Mouse (Mus musculus) NIH3T3 (cell line): ENCODE measurements around the gene Galnt18.
A peak's percentile ranks its signal among the peaks of the same experiment; 100 is the strongest.

ENCODE experiments used
- DNase-seq: peaks from one replicate; pipeline ENCODE4 v3.0.0-alpha.2; 2012; ENCODE audit warnings: low read depth

Gene Galnt18

GRCm38 (mm10) chr7:111779504-111780242 lies at the start of gene Galnt18:
Gene Galnt18 (minus strand): TSS chr7:111779977.
- DNase-seq: peak; percentile 92

GRCm38 (mm10) chr7:111827337-111827736 lies 47.6 kb upstream of the Galnt18 start:
- DNase-seq: no peak

- peak; percentile 14 for DNase-seq
Observed at GRCm38 (mm10) chr7:111813093-111813492, 33.3 kb upstream of the Galnt18 start.

- DNase-seq: peak; percentile 40
Observed at GRCm38 (mm10) chr7:111811036-111811435, 31.3 kb upstream of the Galnt18 start.

GRCm38 (mm10) chr7:111809796-111810195 lies 30.0 kb upstream of the Galnt18 start:
- no peak for DNase-seq

DNA sequence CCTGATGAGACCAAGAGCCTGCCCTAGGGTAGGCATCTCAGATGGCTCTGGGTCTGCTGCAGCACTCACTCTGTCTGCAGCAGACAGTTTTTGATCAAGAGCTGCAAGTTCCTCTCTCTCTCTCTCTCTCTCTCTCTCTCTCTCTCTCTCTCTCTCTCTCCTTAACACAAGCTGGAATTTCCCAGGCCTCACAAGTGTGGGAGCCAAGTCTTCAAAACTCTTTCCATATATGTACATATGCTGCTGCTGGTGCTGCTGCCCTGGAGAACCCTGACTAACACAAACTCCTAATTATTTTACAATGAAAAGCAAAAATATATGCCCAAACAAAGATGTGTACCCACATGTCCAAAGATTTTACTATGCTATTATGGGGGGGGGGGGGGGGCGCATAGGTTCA lies 26.3 kb upstream of the Galnt18 start:
- DNase-seq: no peak

DNA sequence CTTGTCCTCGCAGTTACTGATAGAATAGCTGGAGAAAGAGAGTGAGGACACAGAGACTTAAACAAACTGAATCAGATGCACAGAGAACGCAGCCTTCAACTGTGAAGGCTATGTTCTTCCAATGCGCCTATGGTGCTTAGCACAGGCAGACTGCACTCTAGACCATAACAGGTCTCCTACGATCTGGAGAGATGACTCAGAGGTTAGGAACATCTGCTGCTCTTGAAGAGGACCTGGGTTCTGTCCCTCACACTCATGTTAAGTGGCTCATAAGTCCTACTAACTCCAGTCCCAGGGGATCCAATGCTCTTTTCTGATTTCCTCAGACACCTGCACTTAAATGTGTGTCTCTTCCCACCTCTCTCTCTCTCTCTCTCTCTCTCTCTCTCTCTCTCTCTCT lies 24.9 kb upstream of the Galnt18 start:
- no peak for DNase-seq

GRCm38 (mm10) chr7:111800785-111801184 lies 21.0 kb upstream of the Galnt18 start:
- DNase-seq: no peak

- DNase-seq: no peak
Observed at GRCm38 (mm10) chr7:111800120-111800519, 20.3 kb upstream of the Galnt18 start.

GRCm38 (mm10) chr7:111799021-111799420 lies 19.2 kb upstream of the Galnt18 start:
- no peak for DNase-seq

GRCm38 (mm10) chr7:111797337-111798010 lies 17.7 kb upstream of the Galnt18 start:
- no peak for DNase-seq

DNA sequence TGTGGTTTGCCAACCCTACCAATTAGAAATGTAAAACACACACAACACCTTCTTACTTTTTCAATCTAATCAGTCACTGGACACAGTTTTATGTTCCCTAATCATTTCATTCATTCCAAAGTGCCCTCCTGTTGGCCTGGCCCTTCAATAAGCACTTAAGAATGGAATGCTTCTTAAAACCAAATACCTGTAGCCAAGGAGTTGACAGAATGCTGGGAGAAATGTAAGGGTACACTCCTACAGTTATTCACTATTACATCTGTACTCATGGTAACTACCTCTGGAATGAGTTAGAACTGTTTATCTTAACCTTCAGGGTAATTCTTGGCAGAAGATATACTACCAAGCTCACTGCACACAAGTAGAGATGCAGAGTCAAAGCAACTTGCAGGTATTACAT lies 15.3 kb upstream of the Galnt18 start:
- no peak for DNase-seq

GRCm38 (mm10) chr7:111792154-111792553 lies 12.4 kb upstream of the Galnt18 start:
- no peak for DNase-seq

DNA sequence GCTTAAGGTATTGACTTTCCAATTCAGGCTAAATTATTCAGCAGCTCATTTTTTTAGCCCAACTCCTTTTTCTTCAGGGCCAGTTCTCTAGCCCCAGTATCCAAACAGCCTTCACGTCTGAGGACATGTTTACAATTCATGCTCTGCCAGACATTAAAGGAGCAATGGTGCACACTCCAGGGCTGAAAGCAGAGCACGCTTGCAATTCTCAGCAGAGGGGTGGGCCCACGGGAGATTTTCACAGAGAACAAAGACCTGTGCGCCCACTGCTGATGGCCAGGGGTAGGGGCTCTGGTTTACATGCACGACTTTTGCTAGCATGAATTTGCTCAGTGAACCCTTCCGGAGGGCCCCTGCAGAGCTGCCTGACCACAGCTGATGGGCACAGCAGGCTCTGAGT lies 11.6 kb upstream of the Galnt18 start:
- DNase-seq: no peak

- DNase-seq: no peak
Observed at GRCm38 (mm10) chr7:111787921-111788320, 8.1 kb upstream of the Galnt18 start.

GRCm38 (mm10) chr7:111785478-111785877 lies 5.7 kb upstream of the Galnt18 start:
- no peak for DNase-seq

GRCm38 (mm10) chr7:111782126-111782525 lies 2.3 kb upstream of the Galnt18 start:
- peak; percentile 75 for DNase-seq

DNA sequence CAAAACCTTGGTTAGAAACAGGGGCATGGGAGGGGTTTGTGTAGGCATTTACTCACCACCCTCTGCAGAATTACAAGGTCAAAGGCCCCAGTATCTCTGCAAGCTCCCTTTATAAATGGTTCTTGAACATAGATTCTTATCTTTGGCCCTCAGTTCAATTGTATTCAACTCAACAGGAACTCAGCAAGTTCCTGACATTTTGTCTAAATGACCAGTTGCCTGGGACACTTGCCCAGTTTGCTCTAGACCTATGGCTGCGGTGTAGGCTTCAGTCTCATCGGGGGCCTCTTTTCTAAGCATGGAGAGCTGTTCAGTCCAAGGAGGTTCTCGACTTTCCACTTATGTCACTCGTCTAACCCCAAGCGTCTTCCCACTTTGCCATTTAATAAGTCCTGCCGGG lies 1.5 kb upstream of the Galnt18 start:
- peak; percentile 20 for DNase-seq

- DNase-seq: peak; percentile 56
Observed at GRCm38 (mm10) chr7:111778789-111779503, 831 bp downstream of the Galnt18 start.

- DNase-seq: no peak
Observed at GRCm38 (mm10) chr7:111778212-111778611, 1.6 kb downstream of the Galnt18 start.

GRCm38 (mm10) chr7:111777186-111777585 lies 2.6 kb downstream of the Galnt18 start:
- no peak for DNase-seq

DNA sequence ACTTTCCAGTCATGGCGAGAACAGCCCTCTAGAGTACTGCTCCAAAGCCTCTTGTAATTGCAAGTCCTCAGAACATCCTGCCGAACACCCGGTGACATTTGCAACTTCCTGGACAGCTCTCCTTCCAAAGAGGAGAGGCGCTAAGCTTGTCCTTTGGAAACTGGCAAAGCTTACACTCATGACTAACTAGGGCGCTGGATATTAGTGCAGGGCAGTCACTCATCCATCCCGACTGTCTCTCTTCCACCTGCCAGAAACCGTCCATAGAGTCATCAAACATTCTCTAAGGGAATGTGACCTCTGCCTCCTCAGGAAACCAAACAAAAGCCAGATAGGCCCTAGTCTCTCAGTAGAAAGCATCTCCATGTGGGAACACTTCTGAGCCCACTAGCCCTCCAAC lies 3.6 kb downstream of the Galnt18 start:
- no peak for DNase-seq

- no peak for DNase-seq
Observed at GRCm38 (mm10) chr7:111772398-111772797, 7.4 kb downstream of the Galnt18 start.
